Mouse (Mus musculus) gastrocnemius, postnatal 14 days (tissue): ENCODE data around the gene Gm20431. TPM values are rescaled to one million over a fixed set of nuclear protein-coding genes. Genes with fewer than 3 reads are reported as not detected.

Experiments used
- DNase-seq: peaks from one replicate; pipeline ENCODE4 v3.0.0; 2021; ENCODE audit warnings: mixed read lengths
- intact Hi-C: fragments of 180-260 bp; cut with DNase I; formaldehyde crosslinking; loops from one replicate; pipeline ENCODE4 v1.15.1; 2025; ENCODE audit warnings: low total_unique reads
- total RNA-seq, 2 experiments: library from RNA; stranded (reverse); gene quantifications; 2 replicates each; pipeline ENCODE4 v1.2.3; 2021

Gm20431 gene
- total RNA-seq, 2 experiments from 2014 or later = 10.3 to 12.3 TPM

GRCm38 (mm10) chr2:167690219-167690961, 29.1 kb upstream of the Gm20431 start:
- DNase-seq = peak; percentile 79
- intact Hi-C loops = no loop called here

GRCm38 (mm10) chr2:167689501-167690218, 28.4 kb upstream of the Gm20431 start, which contains the start of gene Tmem189:
Gene Tmem189 (minus strand): TSS chr2:167689822.
- intact Hi-C loops = loop anchor here (5.0 to 10.0 kb wide), 2 partner anchors 73 to 315 kb away; no protein-coding TSS in a partner anchor
- DNase-seq = peak; percentile 66

GRCm38 (mm10) chr2:167688498-167689451, 27.5 kb upstream of the Gm20431 start, which contains the start of gene Cebpb:
Gene Cebpb (plus strand): TSS chr2:167688915.
- intact Hi-C loops = loop anchor here (5.0 to 10.0 kb wide), 2 partner anchors 74 to 316 kb away; no protein-coding TSS in a partner anchor
- peak; percentile 87 for DNase-seq

- no peak for DNase-seq
- intact Hi-C loops = loop anchor here (5.0 to 10.0 kb wide), 2 partner anchors 74 to 317 kb away; no protein-coding TSS in a partner anchor
Measured at GRCm38 (mm10) chr2:167688126-167688497, 26.8 kb upstream of the Gm20431 start.

GRCm38 (mm10) chr2:167687651-167688101, 26.4 kb upstream of the Gm20431 start:
- DNase-seq = peak; percentile 38
- intact Hi-C loops = loop anchor here (2.0 to 10.0 kb wide), 3 partner anchors 75 to 317 kb away; no protein-coding TSS in a partner anchor

- intact Hi-C loops = loop anchor here (2.0 to 10.0 kb wide), 3 partner anchors 75 to 318 kb away; no protein-coding TSS in a partner anchor
- DNase-seq = no peak
Measured at GRCm38 (mm10) chr2:167687250-167687586, 25.9 kb upstream of the Gm20431 start.

- intact Hi-C loops = loop anchor here (2.0 to 10.0 kb wide), 3 partner anchors 76 to 318 kb away; no protein-coding TSS in a partner anchor
- DNase-seq = no peak
Measured at GRCm38 (mm10) chr2:167686382-167687249, 25.3 kb upstream of the Gm20431 start.

GRCm38 (mm10) chr2:167685865-167686264, 24.6 kb upstream of the Gm20431 start:
- intact Hi-C loops = loop anchor here (2.0 to 10.0 kb wide), 3 partner anchors 76 to 319 kb away; no protein-coding TSS in a partner anchor

GRCm38 (mm10) chr2:167685137-167685536, 23.8 kb upstream of the Gm20431 start:
- intact Hi-C loops = loop anchor here (5.0 to 10.0 kb wide), 2 partner anchors 77 to 320 kb away; no protein-coding TSS in a partner anchor
- peak; percentile 90 for DNase-seq

More at GRCm38 (mm10) chr2:167685865-167686264, 24.6 kb upstream of the Gm20431 start:
- no peak for DNase-seq

GRCm38 (mm10) chr2:167683721-167684120, 22.4 kb upstream of the Gm20431 start:
- intact Hi-C loops = loop anchor here (10.0 kb wide), 1 partner anchor 321 kb away; no protein-coding TSS in a partner anchor
- no peak for DNase-seq

GRCm38 (mm10) chr2:167680657-167681056, 19.4 kb upstream of the Gm20431 start:
- peak; percentile 38 for DNase-seq
- intact Hi-C loops = loop anchor here (10.0 kb wide), 1 partner anchor 324 kb away; no protein-coding TSS in a partner anchor

- intact Hi-C loops = loop anchor here (5.0 to 10.0 kb wide), 3 partner anchors 38 to 325 kb away; partner anchors contain the start of gene Snai1
- DNase-seq = peak; percentile 83
Measured at GRCm38 (mm10) chr2:167679902-167680430, 18.7 kb upstream of the Gm20431 start.

GRCm38 (mm10) chr2:167678600-167678999, 17.3 kb upstream of the Gm20431 start:
- intact Hi-C loops = loop anchor here (5.0 kb wide), 2 partner anchors 36 to 141 kb away; partner anchors contain the start of gene Snai1
- DNase-seq = no peak

- peak; percentile 36 for DNase-seq
- intact Hi-C loops = loop anchor here (5.0 kb wide), 2 partner anchors 33 to 138 kb away; partner anchors contain the start of gene Snai1
Measured at GRCm38 (mm10) chr2:167675120-167675909, 14.0 kb upstream of the Gm20431 start.

- DNase-seq = peak; percentile 49
- intact Hi-C loops = no loop called here
Measured at GRCm38 (mm10) chr2:167672212-167672685, 11.0 kb upstream of the Gm20431 start.

- intact Hi-C loops = no loop called here
- DNase-seq = peak; percentile 19
Measured at GRCm38 (mm10) chr2:167671101-167671633, 9.9 kb upstream of the Gm20431 start.
